ENCODE assay signal across 16 mouse cellular contexts in the genomic region with DNA sequence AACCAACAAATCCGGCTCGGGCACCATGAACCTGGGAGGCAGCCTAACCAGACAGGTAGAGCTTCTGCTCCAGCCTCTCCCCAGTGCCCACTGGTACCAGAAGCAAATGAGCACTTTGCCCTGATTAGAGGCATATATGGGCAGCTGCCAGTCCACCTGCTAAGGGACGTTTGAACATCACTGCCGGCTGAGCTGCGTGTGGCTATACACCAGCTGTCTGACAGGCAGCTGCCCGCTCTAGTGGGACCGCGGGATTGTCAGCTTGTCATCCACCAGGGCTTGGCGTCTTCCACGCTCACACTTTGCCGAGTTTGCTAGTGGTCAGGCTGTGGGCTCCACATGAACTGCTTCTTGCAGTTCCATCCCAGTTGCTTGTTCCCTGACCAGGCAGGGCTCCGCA.
"Had no signal": no experiment of that assay in that cellular context is flagged by ENCODE, and none has a peak within 500 bp of the region (broad histone marks: within the 10 kb centered on the region; RNA-seq: fewer than 3 reads in every experiment).

No protein-coding gene starts in this region.

- DNase-seq: retina, postnatal 1 day; right cerebral cortex, adult 18-20 months; right cerebral cortex, postnatal 14 days; right cerebral cortex, postnatal 25 days; right cerebral cortex, postnatal 4 days; spleen, adult 18-20 months; thymus, adult 18-20 months; thymus, adult 2 months; thymus, postnatal 14 days; thymus, postnatal 25 days; thymus, postnatal 36 days; thymus, postnatal 4 days had no signal

- H3K27me3 ChIP-seq: neural tube, embryonic 13.5 days; neural tube, embryonic 15.5 days; stomach, embryonic 15.5 days had no signal

- H3K4me3 ChIP-seq: neural tube, embryonic 13.5 days; neural tube, embryonic 15.5 days; stomach, embryonic 15.5 days had no signal

- H3K4me2 ChIP-seq: neural tube, embryonic 13.5 days; neural tube, embryonic 15.5 days; stomach, embryonic 15.5 days had no signal

- H3K27ac ChIP-seq: neural tube, embryonic 13.5 days; neural tube, embryonic 15.5 days; stomach, embryonic 15.5 days; stomach, postnatal 0 days had no signal
